Mouse (Mus musculus) urinary bladder, postnatal 14 days (tissue): ENCODE measurements around the gene P2rx7.

ENCODE experiments used
- DNase-seq: peaks from one replicate; pipeline ENCODE4 v3.0.0; 2021; ENCODE audit warnings: low spot score

P2rx7 gene

DNA sequence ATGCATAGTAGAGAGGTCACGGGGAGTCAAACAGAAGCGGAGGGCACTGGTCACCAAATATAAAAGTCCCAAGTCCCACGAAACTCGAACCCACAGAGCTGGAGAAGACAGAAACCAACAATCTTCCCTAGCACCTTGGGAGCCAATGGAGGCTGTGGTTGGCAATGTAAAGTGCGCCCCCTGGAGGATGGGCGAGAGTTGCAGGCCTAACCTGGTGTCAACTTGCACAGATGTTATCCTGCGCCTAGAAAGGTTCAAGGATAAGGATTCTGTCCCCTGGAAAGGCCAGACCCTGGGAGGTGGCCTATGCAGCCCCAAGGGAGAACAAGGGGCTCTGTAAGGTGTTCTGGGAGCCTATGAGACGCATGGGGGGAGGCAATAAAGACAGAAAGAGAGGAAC, 87.6 kb downstream of the P2rx7 start:
- DNase-seq: peak; percentile 58

DNA sequence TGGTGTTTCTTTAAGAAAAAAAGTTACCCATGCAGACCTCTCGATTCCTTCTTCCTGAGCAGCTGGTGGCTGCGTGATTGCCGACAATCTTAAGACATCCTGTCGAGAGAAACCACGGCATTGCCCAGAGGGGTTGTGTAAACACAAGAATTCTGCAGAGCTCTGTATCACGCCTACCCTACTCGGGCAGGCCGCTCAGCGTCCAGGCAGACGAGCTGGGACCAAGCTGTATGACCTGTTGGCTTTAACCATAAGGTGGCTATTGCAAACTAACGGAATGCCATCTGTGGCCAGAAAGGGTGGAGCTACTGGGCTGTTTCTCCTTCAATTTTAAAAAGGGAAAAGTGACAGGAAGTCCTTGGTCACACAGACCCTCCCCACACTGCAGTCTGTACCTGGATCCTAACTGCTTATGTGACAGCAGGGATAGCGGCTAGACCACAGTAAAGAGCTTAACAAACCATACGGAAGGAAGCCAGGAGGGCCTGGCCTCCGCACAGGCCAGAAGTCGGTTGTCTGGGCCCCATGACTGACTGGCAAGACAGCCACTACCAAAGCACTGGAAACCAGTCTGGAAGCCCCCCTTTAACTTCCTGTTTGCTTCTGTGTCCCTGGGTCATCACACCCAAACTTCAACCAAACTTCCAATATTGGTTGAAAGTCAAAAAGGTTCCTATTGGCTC, 88.4 kb downstream of the P2rx7 start:
- no peak for DNase-seq

DNA sequence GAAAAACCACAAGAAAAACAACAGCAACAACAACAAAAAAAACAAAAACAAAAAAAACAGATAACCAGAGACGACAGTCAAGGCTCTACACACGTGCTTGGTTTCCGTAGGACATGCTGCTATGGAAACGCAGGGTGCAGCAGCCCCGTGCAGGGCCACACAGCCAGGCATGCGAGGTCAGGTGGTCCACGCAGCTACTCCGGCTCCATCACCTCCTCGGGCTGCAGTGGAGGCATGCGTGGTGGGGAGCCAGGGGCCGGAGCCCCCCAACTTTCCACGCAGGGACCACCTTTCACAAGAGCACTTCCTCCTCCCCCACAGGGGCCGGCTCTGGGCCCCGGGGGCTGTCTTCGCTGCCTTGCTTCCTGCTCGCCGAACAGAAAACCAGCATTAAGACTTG, 90.2 kb downstream of the P2rx7 start:
- no peak for DNase-seq

DNA sequence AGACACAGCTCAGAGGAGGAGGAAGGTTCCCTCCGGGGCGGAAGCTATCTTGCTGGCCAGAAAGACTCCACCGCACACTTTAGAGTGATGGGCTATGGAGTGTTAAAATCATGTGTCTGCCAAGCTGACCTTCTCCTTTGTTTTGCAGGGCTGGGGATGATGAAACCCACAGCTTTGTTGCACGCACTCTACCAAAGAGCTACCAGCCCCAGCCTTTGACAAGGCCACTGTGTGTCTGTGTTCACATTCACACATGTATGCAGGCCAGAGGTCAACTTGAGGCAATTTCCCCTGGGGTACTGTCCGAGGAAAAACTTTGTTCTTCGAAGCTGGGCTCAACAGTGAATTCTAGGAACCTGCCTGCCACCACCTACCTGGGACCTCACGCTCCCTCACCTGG, 92.1 kb downstream of the P2rx7 start:
- DNase-seq: no peak

DNA sequence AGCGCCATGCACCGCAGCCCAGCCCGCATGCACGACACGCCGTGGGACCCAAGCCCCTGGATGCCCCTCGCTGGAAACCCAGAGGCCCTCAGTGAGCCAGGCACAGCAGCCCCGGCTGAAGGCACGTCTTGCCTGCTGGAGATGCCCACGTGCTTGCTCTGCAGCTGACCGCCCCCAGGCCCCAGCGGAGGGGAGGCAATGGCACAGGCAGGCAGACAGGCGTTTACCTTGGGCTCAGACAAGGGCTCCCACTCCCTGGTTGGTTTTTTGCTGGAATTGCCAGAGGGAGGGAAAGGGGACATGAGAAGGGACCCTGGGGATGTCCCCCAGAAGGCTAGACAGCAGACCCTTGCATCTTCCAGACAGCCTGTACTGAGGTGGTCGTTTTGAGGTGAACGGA, 93.0 kb downstream of the P2rx7 start:
- DNase-seq: no peak
